Mouse (Mus musculus) hindbrain, postnatal 0 days (tissue): ENCODE measurements around the gene Mfap5. TPM values are rescaled to one million over a fixed set of nuclear protein-coding genes. Genes with fewer than 3 reads are reported as not detected.

Experiments used
- ATAC-seq: fragments of 200-750 bp; cut with Nextera tagmentation; 2 replicates; pipeline ENCODE4 v1.8.0; 2017; ENCODE audit warnings: mild to moderate bottlenecking, moderate TSS enrichment, moderate library complexity
- DNase-seq: peaks from one replicate; pipeline ENCODE4 v3.0.0-alpha.2; 2015; ENCODE audit warnings: low spot score
- H3K27ac ChIP-seq: fragments of 300-500 bp; sonication (generic); 2 replicates; pipeline ENCODE4 v1.5.1; 2014; ENCODE audit warnings: mild to moderate bottlenecking
- H3K27me3 ChIP-seq: fragments of 300-500 bp; sonication (generic); 2 replicates; pipeline ENCODE4 v1.6.1; 2014; ENCODE audit warnings: low read length, mixed read lengths; ENCODE audit not compliant: insufficient read depth
- H3K36me3 ChIP-seq: fragments of 300-500 bp; sonication (generic); 2 replicates; pipeline ENCODE4 v1.6.1; 2014; ENCODE audit warnings: low read length, mixed read lengths; ENCODE audit not compliant: insufficient read depth
- H3K4me1 ChIP-seq: fragments of 300-500 bp; sonication (generic); 2 replicates; pipeline ENCODE4 v1.6.1; 2014; ENCODE audit warnings: antibody characterized with exemption, low read length, mixed read lengths; ENCODE audit not compliant: insufficient read depth
- H3K4me2 ChIP-seq: fragments of 300-500 bp; sonication (generic); 2 replicates; pipeline ENCODE4 v1.6.1; 2014; ENCODE audit warnings: low read depth, mild to moderate bottlenecking, low read length, moderate library complexity, mixed read lengths
- H3K4me3 ChIP-seq: fragments of 300-500 bp; sonication (generic); 2 replicates; pipeline ENCODE4 v1.5.1; 2014; ENCODE audit warnings: low read length
- H3K9ac ChIP-seq: fragments of 300-500 bp; sonication (generic); replicated peaks from 2 replicates; pipeline ENCODE4 v1.6.1; 2014; ENCODE audit warnings: mild to moderate bottlenecking, low read length, moderate library complexity, mixed read lengths
- H3K9me3 ChIP-seq: fragments of 300-500 bp; sonication (generic); 2 replicates; pipeline ENCODE4 v1.6.1; 2016; ENCODE audit warnings: low read length, mixed read lengths
- CTCF ChIP-seq: IDR thresholded peaks from 2 replicates; pipeline ENCODE4 v1.5.1; 2016; ENCODE audit warnings: antibody characterized with exemption, control low read depth, low read depth
- WGBS: fragments of 180-500 bp; shearing (Covaris S2); extraction: QIAGEN DNeasy Blood & Tissue Kit; methylation state at CpG from one replicate; pipeline ENCODE4 v1.1.7; 2014; 5-methylcytosine and 5-hydroxymethylcytosine counted together
- polyA plus RNA-seq: library from polyadenylated mRNA; unstranded; fragments of >200 nt; fragmentation: Nextera tagmentation; extraction: Ambion mirVana; gene quantifications from 2 replicates; pipeline ENCODE4 v1.2.1, GENCODE M21; 2015
- total RNA-seq: library from RNA; depleted of rRNA; stranded (reverse); fragments of >200 nt; gene quantifications from 2 replicates; pipeline ENCODE4 v1.2.3, GENCODE M21; 2014

Gene Mfap5
- total and polyA plus RNA-seq, 2 experiments from 2014 or later = 5.0 to 13.2 TPM

DNA sequence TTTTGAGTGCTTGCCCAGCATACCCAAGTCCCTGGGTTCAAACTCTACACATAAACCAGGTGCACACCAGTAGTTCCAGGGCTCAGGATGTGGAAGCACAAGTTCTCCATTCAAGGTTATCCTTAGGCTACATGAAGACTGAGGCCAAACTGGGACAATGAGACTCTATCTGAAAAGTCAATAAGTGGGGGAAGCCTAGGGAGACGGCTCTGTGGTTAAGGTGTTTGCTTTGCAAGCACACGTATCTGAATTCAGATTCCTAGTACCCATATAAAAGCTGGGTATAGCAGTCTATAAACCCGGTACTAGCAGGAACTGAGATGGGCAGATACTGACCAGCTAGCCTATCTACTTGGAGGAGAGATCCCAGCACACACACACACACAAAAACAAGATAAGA is 27.6 kb upstream of the Mfap5 start:
- Histone ChIP-seq H3K9ac (no peak overlapping the region), H3K4me2 (no peak overlapping the region), H3K4me3 (no peak overlapping the region), H3K9me3 (no peaks in the 10 kb centered on the region), H3K27me3 (no peaks in the 10 kb centered on the region), H3K27ac (no peak overlapping the region), H3K36me3 (no peaks in the 10 kb centered on the region), H3K4me1 (no peaks in the 10 kb centered on the region)
- WGBS = 73% methylated on average over 3 of the region's 3 CpGs
- no peak for ATAC-seq
- DNase-seq = no peak
- TF ChIP-seq CTCF = no peak

DNA sequence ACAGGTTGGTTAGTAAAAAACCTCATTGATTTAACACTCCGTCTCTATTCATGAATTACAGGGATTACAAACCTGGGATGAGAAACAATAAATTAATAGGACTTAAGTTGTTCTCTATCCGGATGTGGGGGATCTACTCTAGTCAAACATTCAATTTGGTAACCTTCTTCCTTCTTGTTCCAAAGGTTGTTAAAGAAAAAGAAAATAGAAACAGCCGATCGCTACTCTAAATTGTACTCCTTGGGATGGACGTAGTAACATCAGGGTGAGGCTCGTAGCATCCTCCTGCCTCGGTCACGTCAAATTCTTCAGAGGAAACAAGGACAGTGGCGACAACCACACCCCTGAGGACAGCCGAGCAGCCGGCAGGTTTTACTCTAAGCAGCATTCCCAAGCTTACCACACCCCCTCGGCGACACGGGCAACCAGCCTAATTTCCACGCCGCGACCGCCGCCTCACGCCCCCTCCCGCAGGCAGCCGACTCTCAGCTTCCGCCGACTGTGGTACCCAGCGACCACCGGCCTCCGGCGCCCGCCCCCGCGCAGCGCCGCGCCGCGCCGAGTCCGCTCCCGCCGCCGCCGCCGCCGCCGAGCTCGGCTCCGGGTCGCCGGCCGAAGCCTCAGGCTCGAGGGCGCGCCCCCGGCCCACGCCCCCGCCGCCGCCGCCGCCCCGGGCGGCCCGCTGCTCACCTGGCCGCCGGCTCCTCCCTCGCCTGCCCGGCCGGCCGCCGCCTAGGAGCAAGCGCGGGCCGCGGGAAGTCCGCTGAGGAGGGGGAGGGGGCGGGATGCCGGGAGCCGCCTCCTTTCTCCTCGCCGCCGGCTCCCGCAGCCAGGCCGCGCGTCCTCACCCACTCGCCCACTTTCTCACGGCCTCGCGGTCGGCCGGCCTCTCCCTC is 20.0 kb upstream of the Mfap5 start:
- H3K27me3 ChIP-seq = no peaks in the 10 kb centered on the region
- no peak for TF ChIP-seq CTCF
- H3K4me1 ChIP-seq = peaks cover 15% of the 10 kb centered on the region; the same call in 1 of the 2 replicates
- peak overlapping the region; percentile 81 for H3K4me3 ChIP-seq
- DNase-seq = peak; percentile 62
- peak; percentile 28 for ATAC-seq
- H3K27ac ChIP-seq = peak overlapping the region; percentile 92
- H3K9ac ChIP-seq = peak overlapping the region; percentile 80
- no peaks in the 10 kb centered on the region for H3K36me3 ChIP-seq
- H3K9me3 ChIP-seq = no peaks in the 10 kb centered on the region
- H3K4me2 ChIP-seq = peak overlapping the region; percentile 55
- 1% methylated on average over 42 of the region's 91 CpGs for WGBS

DNA sequence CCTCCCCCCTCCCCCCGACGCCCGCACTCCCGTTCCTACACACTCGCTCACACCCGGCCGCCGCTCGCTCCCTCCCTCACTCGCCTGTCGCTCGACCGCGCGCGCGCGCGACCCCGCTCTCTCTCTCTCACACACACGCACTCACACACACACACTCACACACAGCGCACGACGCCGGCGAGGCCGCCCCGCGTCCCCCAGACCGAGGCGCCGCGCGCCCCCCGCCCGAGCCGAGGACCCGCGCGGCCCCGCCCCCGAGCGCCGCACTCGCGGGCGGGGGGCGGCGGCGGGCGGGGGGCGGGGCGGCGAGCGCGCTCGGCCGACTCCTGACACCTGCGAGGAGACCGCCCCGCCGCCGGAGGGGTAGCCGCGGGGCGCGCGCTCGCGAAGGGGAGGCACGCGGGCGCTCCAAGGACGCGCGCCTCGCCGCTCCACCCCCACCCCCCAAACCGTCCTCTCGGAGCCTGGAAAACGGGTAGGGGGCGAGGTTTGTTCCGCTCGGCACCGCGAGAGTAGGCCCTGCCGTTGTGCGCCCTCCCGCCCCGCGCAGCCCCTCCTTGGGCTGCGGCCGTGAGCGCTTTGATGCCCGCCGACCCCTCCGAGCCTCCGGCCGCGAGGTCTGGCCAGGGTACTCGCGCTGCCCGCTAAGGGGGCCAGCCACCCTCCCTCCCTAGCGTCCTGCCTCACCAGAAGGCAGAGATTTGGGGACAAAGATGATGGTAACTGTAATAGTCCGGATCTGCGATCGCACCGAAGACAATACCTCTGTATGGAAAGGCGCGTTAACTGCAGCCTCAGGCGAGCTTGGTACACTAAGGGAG is 19.1 kb upstream of the Mfap5 start:
- H3K9ac ChIP-seq = peak overlapping the region; percentile 80
- TF ChIP-seq CTCF = no peak
- ATAC-seq = peak; percentile 95
- H3K27me3 ChIP-seq = no peaks in the 10 kb centered on the region
- H3K4me3 ChIP-seq = peak overlapping the region; percentile 81
- no peaks in the 10 kb centered on the region for H3K36me3 ChIP-seq
- H3K4me2 ChIP-seq = peak overlapping the region; percentile 55
- peak; percentile 96 for DNase-seq
- peaks cover 15% of the 10 kb centered on the region; the same call in 1 of the 2 replicates for H3K4me1 ChIP-seq
- no peaks in the 10 kb centered on the region for H3K9me3 ChIP-seq
- under 1% methylated on average over 48 of the region's 111 CpGs for WGBS
- peak overlapping the region; percentile 92 for H3K27ac ChIP-seq

DNA sequence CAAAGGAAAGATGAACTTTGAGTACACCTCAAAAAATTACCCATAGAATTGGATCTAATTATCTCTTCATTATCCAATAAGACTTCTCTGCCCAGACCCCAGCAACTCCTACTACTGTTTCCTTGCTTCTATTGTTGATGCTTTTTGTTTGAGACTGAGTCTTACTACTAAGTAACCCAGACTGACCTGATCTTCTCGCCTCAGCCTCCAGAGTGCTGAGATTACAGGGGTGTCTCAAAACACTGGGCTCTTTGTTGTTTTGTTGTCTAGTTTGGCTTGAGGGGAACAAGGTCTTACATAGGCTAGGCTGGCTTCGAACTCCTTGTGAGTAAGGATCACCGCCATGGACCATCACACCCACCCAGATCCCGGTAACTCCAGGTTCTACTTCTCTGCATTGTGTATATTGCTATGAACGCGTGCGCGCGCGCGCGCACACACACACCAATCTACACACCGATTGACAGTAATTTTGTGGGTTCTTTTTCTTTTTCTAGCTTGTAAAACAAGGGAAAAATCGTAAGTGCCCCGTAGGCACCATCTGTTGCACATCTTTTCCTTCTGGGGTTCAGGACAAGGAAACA is 14.6 kb upstream of the Mfap5 start:
- Histone ChIP-seq H3K27me3 (no peaks in the 10 kb centered on the region), H3K27ac (peak overlapping the region; percentile 85), H3K36me3 (no peaks in the 10 kb centered on the region), H3K4me3 (peak overlapping the region; percentile 43), H3K9ac (peak overlapping the region; percentile 52), H3K4me2 (peak overlapping the region; percentile 66), H3K9me3 (no peaks in the 10 kb centered on the region), H3K4me1 (no peaks in the 10 kb centered on the region)
- WGBS = 25% methylated on average over 15 of the region's 15 CpGs
- DNase-seq (peak; percentile 21), ATAC-seq (no peak)
- TF ChIP-seq CTCF = no peak

DNA sequence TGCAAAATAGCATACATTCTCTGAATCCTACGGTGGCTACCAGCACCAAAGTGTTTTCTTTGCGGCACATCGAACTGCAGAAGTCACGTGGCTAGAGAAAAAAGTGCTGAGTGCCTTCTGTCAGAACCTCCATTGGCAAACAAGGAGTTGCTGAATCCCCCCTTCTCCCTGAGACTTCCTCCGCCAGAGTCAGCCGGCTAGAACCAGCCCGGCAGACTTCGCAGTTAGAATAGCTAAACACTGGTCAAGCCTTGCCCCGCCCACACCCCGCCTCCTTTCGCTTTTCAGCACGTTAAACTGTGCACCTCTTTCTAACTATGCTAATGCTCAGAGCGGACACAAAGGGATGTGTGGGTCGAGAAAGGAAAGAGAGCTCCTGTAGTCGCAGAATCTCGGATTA is 14.1 kb upstream of the Mfap5 start:
- whole genome bisulfite sequencing = 0% methylated on average over 16 of the region's 16 CpGs
- no peak for TF ChIP-seq CTCF
- H3K27me3 ChIP-seq = no peaks in the 10 kb centered on the region
- no peaks in the 10 kb centered on the region for H3K4me1 ChIP-seq
- DNase-seq (peak; percentile 86), ATAC-seq (peak; percentile 87)
- H3K4me2 ChIP-seq = peak overlapping the region; percentile 66
- H3K9ac ChIP-seq = peak overlapping the region; percentile 52
- no peaks in the 10 kb centered on the region for H3K9me3 ChIP-seq
- no peaks in the 10 kb centered on the region for H3K36me3 ChIP-seq
- peak overlapping the region; percentile 85 for H3K27ac ChIP-seq
- peak overlapping the region; percentile 43 for H3K4me3 ChIP-seq

DNA sequence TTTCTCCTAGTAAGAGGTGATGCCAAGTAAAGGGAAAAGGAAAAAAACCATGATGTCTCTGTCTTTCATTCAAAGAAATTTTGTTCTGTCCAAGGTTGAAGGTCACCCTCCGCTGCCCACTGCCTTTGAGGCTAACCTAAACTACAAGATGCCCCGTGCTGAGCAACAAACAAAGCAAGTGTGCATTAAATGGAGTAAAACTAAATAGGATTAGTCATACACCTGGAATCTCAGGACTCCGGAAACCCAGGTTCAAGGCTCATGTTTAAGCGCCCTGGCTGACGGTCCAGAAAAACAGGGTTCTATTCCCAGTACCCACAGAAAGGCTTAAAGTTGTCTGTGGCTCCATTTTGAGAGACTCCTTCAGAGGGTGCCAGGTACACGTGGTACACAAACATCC is 13.2 kb upstream of the Mfap5 start:
- no peaks in the 10 kb centered on the region for H3K36me3 ChIP-seq
- peak overlapping the region; percentile 52; the same call in 1 of the 2 replicates for H3K9ac ChIP-seq
- peak overlapping the region; percentile 66 for H3K4me2 ChIP-seq
- ATAC-seq (no peak), DNase-seq (no peak)
- 35% methylated on average over 6 of the region's 6 CpGs for WGBS
- H3K4me3 ChIP-seq = no peak overlapping the region
- H3K27me3 ChIP-seq = no peaks in the 10 kb centered on the region
- no peak for TF ChIP-seq CTCF
- no peak overlapping the region for H3K27ac ChIP-seq
- no peaks in the 10 kb centered on the region for H3K9me3 ChIP-seq
- H3K4me1 ChIP-seq = no peaks in the 10 kb centered on the region
